Mouse (Mus musculus): ENCODE measurements at regions not wholly inside any gene's neighbourhood (a gene's known extent, or its start where the extent isn't known, plus 50 kb on each side); places are given as distances from the start of the nearest gene placed in this dataset.

DNA sequence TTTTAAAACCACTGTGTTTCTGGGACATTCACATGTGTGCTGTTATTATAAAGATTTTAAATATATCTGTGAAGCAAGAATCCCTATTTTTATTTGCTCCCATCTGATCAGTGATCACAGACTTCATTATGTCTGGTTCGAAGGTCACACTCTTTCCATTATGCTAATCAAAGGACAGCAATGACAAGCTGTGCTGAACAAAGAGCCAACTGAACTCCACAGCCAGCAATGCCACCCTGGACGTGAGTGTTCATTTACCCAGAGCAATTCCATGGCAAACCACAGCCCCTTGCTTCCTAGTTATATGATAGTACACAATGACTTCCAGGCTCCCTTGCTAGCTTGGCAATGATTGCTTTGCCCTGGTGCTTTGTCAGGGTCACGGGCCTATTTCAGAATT, 55.6 kb upstream of the Ccdc190 start:
- no peak for DNase-seq (ENCODE audit: low spot score in 2 of 2)

GRCm38 (mm10) chr1:169868636-169869035, 59.8 kb upstream of the Ccdc190 start:
- DNase-seq (ENCODE audit: low spot score in 2 of 2): no peak

GRCm38 (mm10) chr1:169867453-169867852, 61.0 kb upstream of the Ccdc190 start:
- DNase-seq (ENCODE audit: low spot score in 2 of 2): no peak

- DNase-seq (ENCODE audit: low spot score in 2 of 2): no peak
Observed at GRCm38 (mm10) chr1:169866840-169867239, 61.6 kb upstream of the Ccdc190 start.

- DNase-seq (ENCODE audit: low spot score in 2 of 2): no peak
Observed at GRCm38 (mm10) chr1:169859041-169859440, 69.4 kb upstream of the Ccdc190 start.

DNA sequence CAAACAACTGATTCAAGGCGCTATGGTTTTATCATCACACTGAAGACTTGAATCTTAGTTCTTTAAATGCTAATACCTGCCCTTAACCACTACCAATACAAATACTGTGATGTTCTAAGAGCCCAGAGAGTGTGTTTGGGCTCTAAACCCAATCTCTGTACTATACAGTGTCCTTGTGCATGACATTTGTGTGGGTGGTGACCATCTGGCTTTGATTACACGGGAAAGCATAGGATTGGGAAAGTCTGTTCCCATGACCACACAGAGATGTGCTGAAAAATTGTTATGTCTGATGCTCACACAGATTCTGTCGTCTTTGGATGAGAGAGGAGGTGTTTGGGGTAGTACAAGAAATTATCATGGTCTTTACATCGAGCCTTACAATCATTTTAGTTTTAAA, 76.8 kb upstream of the Ccdc190 start:
- DNase-seq (ENCODE audit: low spot score in 2 of 2): no peak

GRCm38 (mm10) chr1:169848254-169849015, 80.0 kb upstream of the Ccdc190 start:
- DNase-seq (ENCODE audit: low spot score in 2 of 2): peak in 1 of 2 experiments; percentile 24

GRCm38 (mm10) chr1:169842490-169842889, 86.0 kb upstream of the Ccdc190 start:
- DNase-seq (ENCODE audit: low spot score in 2 of 2): no peak

DNA sequence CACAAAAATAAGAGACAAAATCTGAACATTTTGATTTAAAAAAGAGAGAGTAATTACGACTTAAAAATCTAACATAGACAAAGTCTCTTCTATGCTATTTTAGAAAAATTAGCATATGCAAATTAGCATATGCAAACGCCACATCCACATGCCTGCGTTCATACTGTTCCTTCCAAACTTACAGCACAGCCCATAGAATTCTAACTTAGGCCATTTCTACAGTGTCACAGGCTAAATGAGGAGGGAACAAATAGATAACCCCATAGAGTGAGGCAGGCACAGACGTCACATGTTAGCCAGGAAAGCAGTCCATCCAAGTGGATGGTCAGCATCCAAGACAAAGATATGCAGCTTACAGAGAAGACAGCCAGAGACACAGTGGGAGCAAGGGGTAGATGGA, 87.5 kb upstream of the Ccdc190 start:
- DNase-seq (ENCODE audit: low spot score in 2 of 2): no peak

DNA sequence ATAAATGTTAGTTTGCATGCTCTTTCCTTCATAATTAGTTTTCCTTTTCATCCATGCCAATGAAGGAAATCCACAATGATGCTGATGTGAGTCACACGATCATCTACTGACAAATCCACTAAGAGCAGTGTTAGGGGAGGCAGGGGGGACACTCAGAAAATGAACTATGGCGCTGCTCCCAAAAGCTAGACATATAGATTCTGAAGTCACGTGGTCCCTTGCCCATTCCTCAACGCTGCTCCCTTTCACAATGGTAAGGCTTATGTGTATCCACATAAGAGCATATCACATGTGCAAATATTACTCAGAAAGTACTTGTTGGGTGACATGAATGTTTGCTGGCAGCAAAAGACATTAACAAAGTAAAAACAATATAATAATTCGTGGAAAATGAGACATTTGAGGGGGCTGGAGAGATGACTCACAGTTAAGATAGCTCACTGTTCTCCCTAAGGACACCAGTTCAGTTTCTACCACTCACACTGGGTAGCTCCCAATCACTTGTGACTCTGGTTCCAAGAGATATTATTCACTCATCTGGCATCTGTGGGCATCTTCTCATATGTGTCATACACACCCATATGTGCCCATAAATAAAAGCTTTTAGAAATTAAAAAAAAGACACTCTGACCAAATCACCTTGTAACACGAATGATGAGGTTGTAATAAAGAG, 88.3 kb upstream of the Ccdc190 start:
- no peak for DNase-seq (ENCODE audit: low spot score in 2 of 2)

DNA sequence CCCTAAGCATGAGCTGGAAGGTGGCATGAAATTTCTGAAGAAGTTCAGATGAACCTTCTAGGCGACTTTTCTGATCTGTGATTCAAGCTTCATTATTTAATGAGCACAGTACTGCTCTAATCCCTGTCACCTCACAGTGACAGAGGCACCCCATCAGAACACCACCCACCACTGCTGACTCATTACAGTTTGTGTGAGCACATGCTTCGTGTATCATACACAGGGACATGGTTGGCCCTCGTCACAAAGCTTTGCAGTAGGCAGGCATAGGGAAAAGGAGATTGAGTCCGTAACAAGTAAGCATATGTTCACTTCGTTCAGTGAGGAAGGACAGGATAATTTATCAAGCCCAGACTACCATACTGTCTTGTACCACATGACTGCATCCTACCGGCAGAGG, 85.9 kb upstream of the Rgs4 start:
- DNase-seq (ENCODE audit: low spot score in 2 of 2): no peak

GRCm38 (mm10) chr1:169831326-169832066, 84.1 kb upstream of the Rgs4 start:
- no peak for DNase-seq (ENCODE audit: low spot score in 2 of 2)

- no peak for DNase-seq (ENCODE audit: low spot score in 2 of 2)
Observed at GRCm38 (mm10) chr1:169830596-169830995, 83.2 kb upstream of the Rgs4 start.

DNA sequence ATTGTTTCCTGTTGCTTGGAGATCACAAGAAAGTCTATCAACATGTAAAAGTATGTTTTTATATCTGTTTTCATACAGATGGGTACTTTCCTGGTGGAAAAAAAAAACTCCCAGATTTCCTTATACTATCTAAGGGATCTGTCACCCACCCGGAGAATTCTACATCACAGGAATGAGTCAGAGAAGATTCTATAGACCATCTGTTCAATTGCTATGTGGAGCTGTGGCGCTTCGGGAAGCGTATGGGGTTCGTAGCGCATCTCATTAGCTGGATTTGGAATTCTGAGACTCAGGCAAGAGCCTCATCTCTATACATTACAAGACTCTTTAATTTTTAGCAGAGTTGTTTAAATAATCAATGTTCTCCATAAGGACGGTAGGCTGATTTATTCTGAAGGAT, 74.6 kb upstream of the Rgs4 start:
- DNase-seq (ENCODE audit: low spot score in 2 of 2): no peak

DNA sequence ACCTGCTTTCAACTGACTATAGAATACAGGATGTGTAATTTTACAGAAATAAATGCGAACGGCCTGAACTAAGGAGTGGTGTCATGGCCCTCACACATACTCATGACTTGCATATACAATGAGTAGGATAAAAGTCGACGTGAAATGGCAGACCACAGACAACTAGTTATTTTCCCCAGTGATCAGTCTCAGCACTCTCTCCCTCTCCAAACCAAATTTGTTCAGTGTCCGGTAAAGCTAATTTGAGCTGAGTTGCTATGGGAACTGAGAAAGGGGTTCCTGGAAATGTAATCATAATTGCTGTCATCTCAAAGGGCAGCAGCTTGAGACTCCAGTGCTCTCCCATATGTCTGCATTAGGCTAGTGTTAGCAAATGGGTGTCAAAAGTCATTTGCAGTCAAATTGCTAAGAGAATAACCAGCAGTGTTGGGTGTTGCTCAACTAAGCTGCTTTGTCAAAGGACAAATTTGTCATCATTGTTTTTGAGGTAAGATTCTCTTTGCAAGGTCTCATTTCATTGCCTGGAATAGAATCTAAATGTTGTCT, 72.0 kb upstream of the Rgs4 start:
- DNase-seq (ENCODE audit: low spot score in 2 of 2): no peak

DNA sequence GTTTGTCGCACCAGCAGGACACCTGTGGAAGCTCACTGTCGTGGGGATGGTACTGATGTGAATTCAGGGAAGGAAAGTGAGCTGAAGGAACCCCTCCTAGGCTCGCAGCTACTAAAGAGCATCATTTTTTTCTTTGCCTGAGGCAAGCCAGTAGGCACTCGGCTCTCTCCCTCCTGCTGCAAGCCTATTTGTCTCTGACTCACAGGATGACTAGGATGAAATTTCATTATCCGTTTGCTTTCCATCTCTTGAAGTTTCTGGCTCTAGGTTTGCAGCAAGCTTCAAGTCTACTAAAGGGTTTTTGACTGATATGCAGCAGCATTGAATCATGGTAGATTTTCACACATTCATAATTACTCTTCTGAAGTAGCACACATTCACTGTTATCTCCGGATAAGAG, 69.5 kb upstream of the Rgs4 start:
- no peak for DNase-seq (ENCODE audit: low spot score in 2 of 2)

DNA sequence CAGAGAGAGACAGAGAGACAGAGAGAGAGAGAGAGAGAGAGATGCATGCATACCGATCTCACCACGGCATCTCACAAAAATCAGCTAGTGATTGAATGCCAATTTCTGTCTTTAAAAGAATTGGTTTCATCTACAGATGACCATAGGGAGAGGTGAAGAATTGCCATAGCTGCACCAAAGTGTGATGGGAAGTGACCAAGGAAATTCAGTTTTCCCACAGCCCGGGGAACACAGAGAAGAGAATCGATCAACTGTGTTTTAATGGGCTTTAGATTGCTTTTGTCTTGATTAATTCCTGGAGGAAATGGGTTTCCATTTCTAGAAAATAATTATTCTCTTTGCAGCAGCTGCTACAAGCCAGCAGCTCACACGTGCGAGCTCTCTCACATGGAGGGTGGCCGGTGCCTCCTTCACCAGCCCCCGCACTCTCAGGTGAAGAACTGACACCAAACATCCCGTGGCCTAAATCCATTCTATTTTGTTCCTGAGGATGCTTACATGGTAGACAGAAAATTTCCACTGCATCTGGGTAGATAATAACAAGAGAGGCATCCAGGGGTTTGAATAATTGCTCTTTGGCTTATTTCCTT, 65.2 kb upstream of the Rgs4 start:
- DNase-seq (ENCODE audit: low spot score in 2 of 2): no peak

- no peak for DNase-seq (ENCODE audit: low spot score in 2 of 2)
Observed at GRCm38 (mm10) chr1:169803428-169804138, 56.1 kb upstream of the Rgs4 start.

DNA sequence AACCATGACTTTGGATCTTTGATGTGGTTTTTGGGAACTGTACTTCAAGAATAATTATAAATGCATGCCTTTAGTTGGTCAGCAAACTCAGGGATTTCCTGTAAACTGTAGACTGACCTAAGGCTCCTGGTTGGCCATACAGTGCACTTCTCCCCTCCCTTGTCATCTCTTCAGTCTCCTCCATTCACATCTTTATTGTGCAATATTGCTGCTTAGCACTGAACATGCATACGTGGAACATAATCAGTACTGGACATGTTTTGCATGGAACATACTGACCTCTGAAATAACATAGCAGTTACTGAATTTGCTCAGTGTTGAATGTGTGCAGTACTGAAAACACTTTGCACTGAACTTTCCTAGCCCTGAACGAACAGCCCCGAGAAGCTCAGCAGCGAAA, 55.4 kb upstream of the Rgs4 start:
- no peak for DNase-seq (ENCODE audit: low spot score in 2 of 2)

DNA sequence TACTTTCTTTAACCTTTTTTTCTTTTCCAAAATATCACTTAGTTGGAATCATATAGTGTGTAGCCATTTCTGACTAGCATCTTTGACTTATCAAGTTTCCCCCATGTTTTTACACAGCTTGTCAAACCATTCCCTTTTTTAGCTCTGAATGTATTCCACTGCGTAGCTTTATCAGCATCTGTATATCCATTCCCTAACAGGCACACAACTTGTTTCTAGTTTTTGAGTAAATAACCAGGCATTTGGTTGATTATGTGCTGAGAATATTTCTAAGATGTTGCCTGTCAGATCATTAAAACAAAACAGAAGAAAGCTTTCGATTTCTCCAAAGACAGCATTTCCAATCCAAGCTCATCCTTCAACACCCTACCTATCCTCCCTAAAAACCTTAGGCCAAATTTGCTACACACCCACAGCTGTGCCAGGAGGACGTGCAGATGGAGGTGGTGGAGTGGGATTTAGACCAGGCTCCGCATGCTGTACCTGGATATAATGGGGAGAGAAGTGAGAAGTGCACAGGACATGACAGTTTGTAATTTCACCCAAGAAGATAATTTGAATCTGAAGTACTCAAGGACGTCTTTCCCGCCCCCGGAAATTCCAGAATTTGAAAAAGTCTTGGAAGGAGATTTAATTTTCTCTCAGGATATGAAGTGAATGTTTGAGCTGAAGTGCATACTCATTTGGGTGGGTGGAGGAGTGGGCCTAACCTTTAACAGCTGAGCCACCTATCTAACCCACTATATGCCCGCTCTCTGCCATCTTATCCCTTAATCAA, 54.8 kb upstream of the Rgs4 start:
- no peak for DNase-seq (ENCODE audit: low spot score in 2 of 2)
